Mouse (Mus musculus): ENCODE data around the gene Cpa1. TPM values are rescaled to one million over a fixed set of nuclear protein-coding genes. Genes with fewer than 3 reads are reported as not detected.

Cpa1 gene
- total RNA-seq, 1 experiment from 2014 or later = not detected

- ATAC-seq (replicated peaks; ENCODE audit: insufficient number of reproducible peaks, low FRiP score, low TSS enrichment, poor library complexity, severe bottlenecking) = no peak
Observed at GRCm38 (mm10) chr6:30694209-30694608, 55.2 kb downstream of the Cpa1 start.

Other genes with a start within 250 kb of the Cpa1 start
- gene Zc3hc1, start 248.2 kb upstream of the Cpa1 start, total RNA-seq (2017) = 19.6 to 33.1 TPM (median 20.4 TPM) in 3 replicates
- gene Klhdc10, start 237.3 kb upstream of the Cpa1 start, total RNA-seq (2017) = 18.1 to 20.3 TPM (median 19.7 TPM) in 3 replicates
- gene Tmem209, start 129.4 kb upstream of the Cpa1 start, total RNA-seq (2017) = 17.6 to 26.6 TPM (median 17.8 TPM) in 3 replicates
- not detected in 3 replicates for gene Ssmem1, start 129.4 kb upstream of the Cpa1 start, total RNA-seq (2017)
- gene Cpa2, start 97.6 kb upstream of the Cpa1 start, total RNA-seq (2017) = not detected in 3 replicates
- gene Cpa4, start 70.8 kb upstream of the Cpa1 start, total RNA-seq (2017) = not detected in 3 replicates
- gene Cpa5, start 28.2 kb upstream of the Cpa1 start, total RNA-seq (2017) = not detected in 3 replicates
- gene Cep41, start 54.5 kb downstream of the Cpa1 start, total RNA-seq (2017) = 1.0 to 10.0 TPM in 2 of 3 replicates, not detected in the other
- gene Mest, start 84.3 kb downstream of the Cpa1 start, total RNA-seq (2017) = 0.86 to 2.5 TPM in 2 of 3 replicates, not detected in the other